Comparison of ENCODE assay signal across 26 mouse cellular contexts in the genomic region with DNA sequence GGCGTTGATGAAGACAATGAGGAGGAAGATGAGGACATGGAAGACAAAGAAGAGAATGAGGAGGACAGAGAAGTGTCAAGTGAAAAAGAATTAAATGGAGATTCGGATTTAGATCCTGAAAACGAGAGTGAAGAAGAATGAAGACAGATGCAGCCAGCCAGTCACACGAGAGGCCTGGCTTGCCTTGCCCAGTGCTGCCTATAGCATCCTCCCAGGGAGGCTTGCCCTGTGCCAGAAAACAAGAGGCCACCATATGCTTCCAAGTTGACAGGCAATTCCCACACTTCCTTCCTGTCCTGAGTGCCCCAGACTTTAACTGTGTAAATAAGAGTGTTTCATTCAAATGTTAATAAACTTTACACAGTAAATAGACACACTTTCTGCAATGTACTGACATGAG. TPM values are rescaled to one million over a fixed set of nuclear protein-coding genes. Genes with fewer than 3 reads are reported as not detected.
DNase-seq lines count a peak whose midpoint lies in the region; ATAC-seq lines count a peak whose summit lies in the region.
"Had no signal": no experiment of that assay in that cellular context is flagged by ENCODE, and none has a peak within 500 bp of the region (broad histone marks: within the 10 kb centered on the region; RNA-seq: fewer than 3 reads in every experiment).

No protein-coding gene starts in this region.

- H3K9ac ChIP-seq in forebrain, embryonic 15.5 days (replicated peaks): no peak overlapping the region
- no peak overlapping the region for H3K9ac ChIP-seq in forebrain, embryonic 13.5 days
- H3K9ac ChIP-seq: embryonic facial prominence, embryonic 15.5 days; heart, embryonic 13.5 days; hindbrain, embryonic 13.5 days had no signal

- H3K4me3 ChIP-seq in forebrain, embryonic 15.5 days: no peak overlapping the region
- no peak overlapping the region for H3K4me3 ChIP-seq in forebrain, embryonic 13.5 days
- H3K4me3 ChIP-seq: embryonic facial prominence, embryonic 15.5 days; erythroblast, embryonic 14.5 days; forebrain, embryonic 10.5 days; heart, embryonic 13.5 days; hindbrain, embryonic 13.5 days had no signal

- H3K36me3 ChIP-seq in forebrain, embryonic 15.5 days: peaks cover 39% of the 10 kb centered on the region
- H3K36me3 ChIP-seq in forebrain, embryonic 13.5 days (ENCODE audit: poor library complexity, severe bottlenecking): peaks cover 42% of the 10 kb centered on the region

- intact Hi-C loops in left cerebral cortex, postnatal 4 days (cut with DNase I): no loop called here

- no peaks in the 10 kb centered on the region for H3K9me3 ChIP-seq in forebrain, embryonic 15.5 days
- H3K9me3 ChIP-seq in forebrain, embryonic 13.5 days (replicated peaks): no peaks in the 10 kb centered on the region
- H3K9me3 ChIP-seq: embryonic facial prominence, embryonic 15.5 days; forebrain, embryonic 10.5 days; heart, embryonic 13.5 days; hindbrain, embryonic 13.5 days had no signal

- no peak overlapping the region for H3K4me2 ChIP-seq in forebrain, embryonic 15.5 days (replicated peaks)
- H3K4me2 ChIP-seq in forebrain, embryonic 13.5 days: no peak overlapping the region
- H3K4me2 ChIP-seq: embryonic facial prominence, embryonic 15.5 days; heart, embryonic 13.5 days; hindbrain, embryonic 13.5 days had no signal

- peak; percentile 24 for DNase-seq in left cerebral cortex, postnatal 4 days
- no peak for DNase-seq in left cerebral cortex, adult 18-20 months (ENCODE audit: low spot score in 2 of 2)
- DNase-seq in cerebellum, adult 11-12 months: peak; percentile 61
- DNase-seq in cerebellum, adult 9-10 months: peak; percentile 68
- DNase-seq in cerebellum, postnatal 25 days: peak; percentile 63 to 75
- no peak for DNase-seq in layer of hippocampus, postnatal 36 days
- DNase-seq: adrenal gland, postnatal 14 days; embryo, embryonic 11 days; gastrocnemius, postnatal 10 days; kidney, adult 11 months; kidney, adult 9 months had no signal

- 83% methylated on average over 4 of the region's 4 CpGs for WGBS in forebrain, embryonic 15.5 days
- 80% methylated on average over 4 of the region's 4 CpGs for WGBS in forebrain, embryonic 13.5 days

- no peaks in the 10 kb centered on the region for H3K27me3 ChIP-seq in forebrain, embryonic 15.5 days
- H3K27me3 ChIP-seq in forebrain, embryonic 13.5 days: no peaks in the 10 kb centered on the region
- H3K27me3 ChIP-seq: CH12.LX; embryonic facial prominence, embryonic 15.5 days; heart, embryonic 13.5 days; hindbrain, embryonic 13.5 days; Patski had no signal

- no peak for ATAC-seq in forebrain, embryonic 15.5 days (replicated peaks)
- no peak for ATAC-seq in forebrain, embryonic 13.5 days
- ATAC-seq: activated CD4-positive, CD25-positive, alpha-beta regulatory T cell, adult 4 months; forebrain, embryonic 16.5 days; hindbrain, postnatal 0 days; Patski had no signal

- H3K4me1 ChIP-seq in forebrain, embryonic 15.5 days: peaks cover 4% of the 10 kb centered on the region
- H3K4me1 ChIP-seq in forebrain, embryonic 13.5 days: no peaks in the 10 kb centered on the region

- H3K27ac ChIP-seq in forebrain, embryonic 15.5 days (replicated peaks): no peak overlapping the region
- H3K27ac ChIP-seq in forebrain, embryonic 13.5 days: no peak overlapping the region
- H3K27ac ChIP-seq: embryonic facial prominence, embryonic 15.5 days; forebrain, embryonic 10.5 days; heart, embryonic 13.5 days; hindbrain, embryonic 13.5 days; hindbrain, postnatal 0 days had no signal

RNA-seq across cellular contexts. Expression of gene Togaram2, which starts 15.5 kb away (rescaled TPM):
- 1 to 10 TPM in 1 of 2 experiments, under 1 TPM in 1; 0.86 to 1.8 TPM for total RNA-seq in left cerebral cortex, postnatal 4 days (2021)
- 1 to 10 TPM; 2.7 to 3.2 TPM for total RNA-seq in left cerebral cortex, adult 18-20 months (2021)
- total RNA-seq in layer of hippocampus, postnatal 36 days (2021): 1 to 10 TPM; 1.0 to 1.6 TPM
- polyA plus RNA-seq in forebrain, embryonic 15.5 days (2015; fragmentation: Nextera tagmentation; extraction: Ambion mirVana): 0.36 and 0.79 TPM in 2 replicates
- 0.22 and 0.52 TPM in 2 replicates for polyA plus RNA-seq in forebrain, embryonic 13.5 days (2015; fragmentation: Nextera tagmentation; extraction: Ambion mirVana)
- total RNA-seq: adrenal gland, postnatal 14 days; common myeloid progenitor, adult 5-6 weeks; hematopoietic stem cell, adult 5-6 weeks had no signal
- polyA plus RNA-seq: activated CD4-positive, CD25-positive, alpha-beta regulatory T cell, adult 4 months; embryonic facial prominence, embryonic 11.5 days; erythroblast, embryonic 14.5 days; forebrain, embryonic 10.5 days had no signal

RNA-seq across cellular contexts. Expression of gene Wdr43, which starts 41.8 kb away (rescaled TPM):
- 10 to 100 TPM; 50.1 to 53.6 TPM for total RNA-seq in left cerebral cortex, postnatal 4 days (2021)
- total RNA-seq in left cerebral cortex, adult 18-20 months (2021): 10 to 100 TPM; 23.2 to 24.5 TPM
- 10 to 100 TPM; 24.4 to 27.1 TPM for total RNA-seq in layer of hippocampus, postnatal 36 days (2021)
- polyA plus RNA-seq in forebrain, embryonic 15.5 days (2015; fragmentation: Nextera tagmentation; extraction: Ambion mirVana): 55.2 and 57.4 TPM in 2 replicates
- polyA plus RNA-seq in forebrain, embryonic 13.5 days (2015; fragmentation: Nextera tagmentation; extraction: Ambion mirVana): 54.6 and 60.7 TPM in 2 replicates

Comparison
In these comparisons a context has a peak if more than half of its experiments do, and no peak if none do; other contexts are left out.
1. DNase-seq: peak in left cerebral cortex, postnatal 4 days (single experiment), cerebellum, adult 11-12 months (single experiment), cerebellum, adult 9-10 months (single experiment) and cerebellum, postnatal 25 days (2 of 2); none in left cerebral cortex, adult 18-20 months (0 of 2) and layer of hippocampus, postnatal 36 days (0 of 2).